Comparison of ENCODE assay signal across 33 mouse cellular contexts in genomic region chr15:6145071-6145470, GRCm38 (mm10).
"Had no signal": no experiment of that assay in that cellular context is flagged by ENCODE, and none has a peak within 500 bp of the region (broad histone marks: within the 10 kb centered on the region; RNA-seq: fewer than 3 reads in every experiment).

No protein-coding gene starts in this region.

- ATAC-seq: hindbrain, embryonic 16.5 days; hindbrain, postnatal 0 days; inflammation-experienced regulatory T-cells, adult 6 months had no signal

- H3K27me3 ChIP-seq: heart, embryonic 12.5 days; heart, embryonic 13.5 days; heart, embryonic 15.5 days; hindbrain, embryonic 12.5 days; hindbrain, embryonic 13.5 days; hindbrain, embryonic 15.5 days; kidney, embryonic 15.5 days had no signal

- H3K27ac ChIP-seq: heart, embryonic 10.5 days; heart, embryonic 13.5 days; heart, embryonic 15.5 days; hindbrain, embryonic 10.5 days; hindbrain, embryonic 12.5 days; hindbrain, embryonic 13.5 days; hindbrain, embryonic 14.5 days; hindbrain, embryonic 15.5 days; hindbrain, postnatal 0 days; kidney, embryonic 15.5 days; kidney, postnatal 0 days; layer of hippocampus, adult 2 months; left cerebral cortex, adult 2 months had no signal

- H3K9me3 ChIP-seq: heart, embryonic 10.5 days; heart, embryonic 12.5 days; heart, embryonic 13.5 days; heart, embryonic 15.5 days; hindbrain, embryonic 10.5 days; hindbrain, embryonic 12.5 days; hindbrain, embryonic 13.5 days; hindbrain, embryonic 15.5 days; kidney, embryonic 15.5 days had no signal

- DNase-seq: heart, postnatal 10 days; heart, postnatal 14 days; heart, postnatal 36 days; heart, postnatal 4 days; kidney, adult 11 months; kidney, adult 18-20 months; kidney, adult 2 months; kidney, adult 8-10 months; kidney, adult 9 months; kidney, postnatal 10 days; kidney, postnatal 14 days; kidney, postnatal 25 days; kidney, postnatal 36 days; kidney, postnatal 4 days; layer of hippocampus, adult 9-11 months; layer of hippocampus, postnatal 36 days had no signal

- H3K4me3 ChIP-seq: heart, embryonic 10.5 days; heart, embryonic 12.5 days; heart, embryonic 13.5 days; heart, embryonic 15.5 days; hindbrain, embryonic 10.5 days; hindbrain, embryonic 12.5 days; hindbrain, embryonic 13.5 days; hindbrain, embryonic 15.5 days; kidney, embryonic 15.5 days; layer of hippocampus, adult 2 months; left cerebral cortex, adult 2 months had no signal

- H3K9ac ChIP-seq: heart, embryonic 12.5 days; heart, embryonic 13.5 days; heart, embryonic 15.5 days; hindbrain, embryonic 12.5 days; hindbrain, embryonic 13.5 days; hindbrain, embryonic 14.5 days; hindbrain, embryonic 15.5 days; kidney, embryonic 15.5 days had no signal

- H3K4me1 ChIP-seq: heart, embryonic 10.5 days; heart, embryonic 12.5 days; heart, embryonic 13.5 days; heart, embryonic 15.5 days; hindbrain, embryonic 10.5 days; hindbrain, embryonic 12.5 days; hindbrain, embryonic 13.5 days; hindbrain, embryonic 15.5 days; kidney, embryonic 15.5 days had no signal

- H3K36me3 ChIP-seq: heart, embryonic 10.5 days; heart, embryonic 12.5 days; heart, embryonic 13.5 days; heart, embryonic 15.5 days; hindbrain, embryonic 10.5 days; hindbrain, embryonic 12.5 days; hindbrain, embryonic 13.5 days; hindbrain, embryonic 15.5 days; kidney, embryonic 15.5 days had no signal

- H3K4me2 ChIP-seq: heart, embryonic 11.5 days; heart, embryonic 12.5 days; heart, embryonic 13.5 days; heart, embryonic 15.5 days; hindbrain, embryonic 12.5 days; hindbrain, embryonic 13.5 days; hindbrain, embryonic 14.5 days; hindbrain, embryonic 15.5 days; kidney, embryonic 15.5 days had no signal
